In the genomic region with DNA sequence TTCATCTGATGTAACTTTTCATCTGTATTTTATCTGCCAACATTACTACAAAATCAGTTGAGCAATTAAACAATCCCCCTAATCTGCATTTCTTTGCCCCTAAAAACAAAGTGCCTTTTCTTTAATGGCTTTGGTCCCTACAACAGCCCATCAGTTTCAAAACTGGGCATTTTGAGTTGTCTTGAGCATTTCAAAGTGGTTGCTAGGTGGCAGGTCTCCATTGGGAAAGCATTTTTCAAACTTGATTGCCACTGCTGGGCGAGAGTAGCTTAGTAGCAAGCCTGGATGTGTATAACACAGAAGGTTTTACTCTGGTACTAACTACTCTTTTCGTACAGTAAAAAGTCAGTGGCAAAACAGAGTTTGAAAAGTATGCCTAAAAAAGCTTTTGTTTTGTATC, we compare ENCODE assay signal across 23 mouse cellular contexts. TPM values are rescaled to one million over a fixed set of nuclear protein-coding genes. Genes with fewer than 3 reads are reported as not detected.
DNase-seq lines count a peak whose midpoint lies in the region; ATAC-seq lines count a peak whose summit lies in the region.
"Had no signal": no experiment of that assay in that cellular context is flagged by ENCODE, and none has a peak within 500 bp of the region (broad histone marks: within the 10 kb centered on the region; RNA-seq: fewer than 3 reads in every experiment).

No protein-coding gene starts in this region.

- ATAC-seq in forebrain, embryonic 13.5 days: peak; percentile 62
- no peak; the same call in 1 of the 2 replicates for ATAC-seq in hindbrain, embryonic 15.5 days (ENCODE audit: low FRiP score, low read depth)
- no peak for ATAC-seq in lung, embryonic 16.5 days (ENCODE audit: low read depth)
- ATAC-seq: activated CD4-positive, CD25-positive, alpha-beta regulatory T cell, adult 4 months; intestine, postnatal 0 days had no signal

- H3K4me3 ChIP-seq in forebrain, embryonic 13.5 days: no peak overlapping the region
- H3K4me3 ChIP-seq in forebrain, embryonic 10.5 days: no peak overlapping the region
- H3K4me3 ChIP-seq in hindbrain, embryonic 15.5 days: no peak overlapping the region
- H3K4me3 ChIP-seq in hindbrain, embryonic 10.5 days: no peak overlapping the region
- no peak overlapping the region for H3K4me3 ChIP-seq in lung, embryonic 16.5 days (ENCODE audit: low read length)
- H3K4me3 ChIP-seq: heart, embryonic 12.5 days; kidney, embryonic 15.5 days; liver, embryonic 13.5 days; neural tube, embryonic 12.5 days; stomach, embryonic 15.5 days had no signal

- no peaks in the 10 kb centered on the region for H3K27me3 ChIP-seq in forebrain, embryonic 13.5 days
- no peaks in the 10 kb centered on the region for H3K27me3 ChIP-seq in forebrain, embryonic 10.5 days (ENCODE audit: poor library complexity, severe bottlenecking)
- no peaks in the 10 kb centered on the region for H3K27me3 ChIP-seq in hindbrain, embryonic 15.5 days
- no peaks in the 10 kb centered on the region for H3K27me3 ChIP-seq in hindbrain, embryonic 10.5 days (ENCODE audit: insufficient read depth, poor library complexity, severe bottlenecking)
- H3K27me3 ChIP-seq in lung, embryonic 16.5 days (ENCODE audit: control insufficient read depth, insufficient read depth, low read depth, low read length): no peaks in the 10 kb centered on the region
- H3K27me3 ChIP-seq: heart, embryonic 12.5 days; kidney, embryonic 15.5 days; liver, embryonic 13.5 days; neural tube, embryonic 12.5 days; stomach, embryonic 15.5 days had no signal

- 24% methylated on average over 2 of the region's 2 CpGs for WGBS in forebrain, embryonic 13.5 days
- 75% methylated on average over 2 of the region's 2 CpGs for WGBS in forebrain, embryonic 10.5 days
- 27% methylated on average over 2 of the region's 2 CpGs for WGBS in hindbrain, embryonic 15.5 days
- WGBS in hindbrain, embryonic 10.5 days: 58% methylated on average over 2 of the region's 2 CpGs
- WGBS in lung, embryonic 16.5 days: 53% methylated on average over 2 of the region's 2 CpGs

- intact Hi-C loops in left cerebral cortex, postnatal 14 days (cut with DNase I): no loop called here

- H3K9ac ChIP-seq in forebrain, embryonic 13.5 days: no peak overlapping the region
- no peak overlapping the region for H3K9ac ChIP-seq in hindbrain, embryonic 15.5 days
- no peak overlapping the region for H3K9ac ChIP-seq in lung, embryonic 16.5 days (ENCODE audit: low read length)
- H3K9ac ChIP-seq: heart, embryonic 12.5 days; kidney, embryonic 15.5 days; liver, embryonic 13.5 days; neural tube, embryonic 12.5 days; stomach, embryonic 15.5 days had no signal

- H3K4me2 ChIP-seq in forebrain, embryonic 13.5 days: no peak overlapping the region
- H3K4me2 ChIP-seq in hindbrain, embryonic 15.5 days: no peak overlapping the region
- no peak overlapping the region for H3K4me2 ChIP-seq in lung, embryonic 16.5 days (ENCODE audit: low read depth, low read length)
- H3K4me2 ChIP-seq: heart, embryonic 12.5 days; kidney, embryonic 15.5 days; liver, embryonic 13.5 days; neural tube, embryonic 12.5 days; stomach, embryonic 15.5 days had no signal

- 0 out of 2 replicates have a peak, but pooled peaks cover 3% of the 10 kb centered on the region for H3K4me1 ChIP-seq in forebrain, embryonic 13.5 days
- peaks cover 3% of the 10 kb centered on the region; the same call in 1 of the 2 replicates for H3K4me1 ChIP-seq in forebrain, embryonic 10.5 days
- H3K4me1 ChIP-seq in hindbrain, embryonic 15.5 days (replicated peaks): no peaks in the 10 kb centered on the region
- H3K4me1 ChIP-seq in hindbrain, embryonic 10.5 days (replicated peaks): no peaks in the 10 kb centered on the region
- H3K4me1 ChIP-seq in lung, embryonic 16.5 days (replicated peaks; ENCODE audit: control insufficient read depth, insufficient read depth, low read length): peaks cover 4% of the 10 kb centered on the region; the same call in 1 of the 2 replicates
- H3K4me1 ChIP-seq: heart, embryonic 12.5 days; kidney, embryonic 15.5 days; liver, embryonic 13.5 days; neural tube, embryonic 12.5 days; stomach, embryonic 15.5 days had no signal

- DNase-seq in forebrain, embryonic 10.5 days (ENCODE audit: extremely low spot score, low spot score): no peak
- DNase-seq in hindbrain, embryonic 10.5 days (ENCODE audit: low spot score): no peak
- DNase-seq in lung, postnatal 36 days: no peak
- peak; percentile 9 for DNase-seq in brain, adult 2 months (ENCODE audit: low read depth, low spot score)
- no peak for DNase-seq in left cerebral cortex, postnatal 14 days (ENCODE audit: low spot score in 2 of 2)
- DNase-seq: adrenal gland, adult 8-10 months; gastrocnemius, postnatal 25 days; heart, adult 18-20 months; heart, postnatal 10 days; kidney, postnatal 36 days; liver, embryonic 13.5 days; lung, adult 2 months; thymus, postnatal 25 days had no signal

- H3K27ac ChIP-seq in forebrain, embryonic 13.5 days: no peak overlapping the region
- H3K27ac ChIP-seq in forebrain, embryonic 10.5 days: no peak overlapping the region
- 0 out of 2 replicates have a peak overlapping the region, but pooled peaks have one; percentile 45 for H3K27ac ChIP-seq in hindbrain, embryonic 15.5 days (replicated peaks)
- H3K27ac ChIP-seq in hindbrain, embryonic 10.5 days: no peak overlapping the region
- H3K27ac ChIP-seq in lung, embryonic 16.5 days (ENCODE audit: low read length): peak overlapping the region; percentile 30; the same call in 1 of the 2 replicates
- H3K27ac ChIP-seq: kidney, embryonic 15.5 days; liver, embryonic 13.5 days; macrophage; neural tube, embryonic 12.5 days; stomach, embryonic 15.5 days had no signal

- H3K9me3 ChIP-seq in forebrain, embryonic 13.5 days (replicated peaks): no peaks in the 10 kb centered on the region
- H3K9me3 ChIP-seq in forebrain, embryonic 10.5 days: no peaks in the 10 kb centered on the region
- H3K9me3 ChIP-seq in hindbrain, embryonic 15.5 days: no peaks in the 10 kb centered on the region
- H3K9me3 ChIP-seq in hindbrain, embryonic 10.5 days: no peaks in the 10 kb centered on the region
- no peaks in the 10 kb centered on the region for H3K9me3 ChIP-seq in lung, embryonic 16.5 days (ENCODE audit: control insufficient read depth, low read length)
- H3K9me3 ChIP-seq: heart, embryonic 12.5 days; kidney, embryonic 15.5 days; liver, embryonic 13.5 days; neural tube, embryonic 12.5 days; stomach, embryonic 15.5 days had no signal

- no peaks in the 10 kb centered on the region for H3K36me3 ChIP-seq in forebrain, embryonic 13.5 days (ENCODE audit: poor library complexity, severe bottlenecking)
- H3K36me3 ChIP-seq in forebrain, embryonic 10.5 days (replicated peaks): no peaks in the 10 kb centered on the region
- H3K36me3 ChIP-seq in hindbrain, embryonic 15.5 days: no peaks in the 10 kb centered on the region
- H3K36me3 ChIP-seq in hindbrain, embryonic 10.5 days: no peaks in the 10 kb centered on the region
- H3K36me3 ChIP-seq in lung, embryonic 16.5 days (ENCODE audit: control insufficient read depth, insufficient read depth, low read length): no peaks in the 10 kb centered on the region
- H3K36me3 ChIP-seq: heart, embryonic 12.5 days; kidney, embryonic 15.5 days; liver, embryonic 13.5 days; neural tube, embryonic 12.5 days; stomach, embryonic 15.5 days had no signal

RNA-seq across cellular contexts. Expression of gene Arhgef26, which starts 10.2 kb away (rescaled TPM):
- 9.8 and 10.3 TPM in 2 replicates for polyA plus RNA-seq in forebrain, embryonic 13.5 days (2015; fragmentation: Nextera tagmentation; extraction: Ambion mirVana)
- 6.9 and 7.5 TPM in 2 replicates for polyA plus RNA-seq in forebrain, embryonic 10.5 days (2016; fragmentation: Nextera tagmentation; extraction: Ambion mirVana)
- polyA plus RNA-seq in hindbrain, embryonic 15.5 days (2015; fragmentation: Nextera tagmentation; extraction: Ambion mirVana): 14.3 and 14.7 TPM in 2 replicates
- 8.8 and 10.9 TPM in 2 replicates for polyA plus RNA-seq in hindbrain, embryonic 10.5 days (2016; fragmentation: Nextera tagmentation; extraction: Ambion mirVana)
- 19.6 and 20.9 TPM in 2 replicates for polyA plus RNA-seq in lung, embryonic 16.5 days (2015; fragmentation: Nextera tagmentation; extraction: Ambion mirVana)
- 10 to 100 TPM; 23.3 to 24.1 TPM for total RNA-seq in left cerebral cortex, postnatal 14 days (2021)
- polyA plus RNA-seq: macrophage had no signal

Comparison
In these comparisons a context has a peak if more than half of its experiments do, and no peak if none do; other contexts are left out.
1. H3K27ac ChIP-seq: peak in hindbrain, embryonic 15.5 days (single experiment) and lung, embryonic 16.5 days (single experiment); none in forebrain, embryonic 13.5 days (single experiment), forebrain, embryonic 10.5 days (single experiment) and hindbrain, embryonic 10.5 days (single experiment).